Mouse (Mus musculus): ENCODE measurements around the gene Akt1.

- TF ChIP-seq CTCF (IDR thresholded peaks at IDR 0.05; ENCODE audit: control insufficient read depth, insufficient read depth, insufficient replicate concordance, low read depth, low read length) (peak; percentile 46; the same call in 1 of the 2 replicates), POLR2A (IDR thresholded peaks at IDR 0.05; ENCODE audit: control insufficient read depth, low read depth, low read length) (no peak)
These were observed 56.7 kb downstream of the Akt1 start for GRCm38 (mm10) chr12:112617898-112618380.

Data from testis, adult 2 months (tissue).